In genomic region chr9:120010781-120011511, GRCm38 (mm10) we compare ENCODE assay signal across 8 mouse cellular contexts. TPM values are rescaled to one million over a fixed set of nuclear protein-coding genes. Genes with fewer than 3 reads are reported as not detected.
DNase-seq lines count a peak whose midpoint lies in the region; ATAC-seq lines count a peak whose summit lies in the region.

No protein-coding gene starts in this region.

- H3K27ac ChIP-seq in hindbrain, embryonic 16.5 days (ENCODE audit: low read depth, low read length) = peak overlapping the region; percentile 91

- H3K9me3 ChIP-seq in hindbrain, embryonic 16.5 days (ENCODE audit: control insufficient read depth, low read length) = no peaks in the 10 kb centered on the region

- H3K4me3 ChIP-seq in hindbrain, embryonic 16.5 days (ENCODE audit: low read length) = peak overlapping the region; percentile 49

- peak; percentile 98 for DNase-seq in ZHBTc4 (ENCODE audit: low read depth, low spot score)
- DNase-seq in cerebellum, postnatal 4 days (ENCODE audit: low spot score in 2 of 2) = peak; percentile 98 to 99
- peak; percentile 98 for DNase-seq in gastrocnemius, adult 18-20 months (ENCODE audit: low spot score)
- DNase-seq in left cerebral cortex, adult 11 months (ENCODE audit: low spot score) = peak; percentile 96
- peak; percentile 99 for DNase-seq in lung, postnatal 36 days
- DNase-seq in retina, postnatal 1 day = peak; percentile 96
- DNase-seq in thymus, postnatal 4 days = peak; percentile 98

- WGBS in hindbrain, embryonic 16.5 days = 1% methylated on average over 53 of the region's 60 CpGs

- H3K4me2 ChIP-seq in hindbrain, embryonic 16.5 days (ENCODE audit: low read length) = peak overlapping the region; percentile 78

- no peaks in the 10 kb centered on the region for H3K36me3 ChIP-seq in hindbrain, embryonic 16.5 days (ENCODE audit: control insufficient read depth, insufficient read depth, low read length)

- peaks cover 6% of the 10 kb centered on the region for H3K4me1 ChIP-seq in hindbrain, embryonic 16.5 days (ENCODE audit: control insufficient read depth, insufficient read depth, low read depth, low read length)

- H3K27me3 ChIP-seq in hindbrain, embryonic 16.5 days (replicated peaks; ENCODE audit: control insufficient read depth, insufficient read depth, low read length) = no peaks in the 10 kb centered on the region

- peak overlapping the region; percentile 69 for H3K9ac ChIP-seq in hindbrain, embryonic 16.5 days (ENCODE audit: low read depth, low read length)

- peak; percentile 94 for ATAC-seq in hindbrain, embryonic 16.5 days

RNA-seq across cellular contexts. Expression of gene Xirp1, which starts 12.5 kb away (rescaled TPM):
- 100 to 1,000 TPM in 1 of 2 experiments, 10 to 100 TPM in 1; 81.3 to 590 TPM for total RNA-seq in gastrocnemius, adult 18-20 months (2021)
- 0.35 TPM in 1 of 2 replicates, not detected in the other for polyA plus RNA-seq in hindbrain, embryonic 16.5 days (2015; fragmentation: Nextera tagmentation; extraction: Ambion mirVana)

RNA-seq across cellular contexts. Expression of gene Csrnp1, which starts 26.5 kb away (rescaled TPM):
- total RNA-seq in gastrocnemius, adult 18-20 months (2021) = 10 to 100 TPM; 11.4 to 27.0 TPM
- 1.8 and 2.7 TPM in 2 replicates for polyA plus RNA-seq in hindbrain, embryonic 16.5 days (2015; fragmentation: Nextera tagmentation; extraction: Ambion mirVana)

RNA-seq across cellular contexts. Expression of gene Cx3cr1, which starts 58.7 kb away (rescaled TPM):
- total RNA-seq in gastrocnemius, adult 18-20 months (2021) = under 1 TPM in 1 of 2 experiments, not detected in 1; 0.21 TPM
- 10.0 and 10.3 TPM in 2 replicates for polyA plus RNA-seq in hindbrain, embryonic 16.5 days (2015; fragmentation: Nextera tagmentation; extraction: Ambion mirVana)

Comparison
In these comparisons a context has a peak if more than half of its experiments do, and no peak if none do; other contexts are left out.
1. Peak in every context shown above with its lines: DNase-seq, ATAC-seq, H3K4me3 ChIP-seq and H3K27ac ChIP-seq.